Mouse (Mus musculus) neural tube, embryonic 15.5 days (tissue): Measurements from ENCODE around the gene Tvp23b. TPM values are rescaled to one million over a fixed set of nuclear protein-coding genes. Genes with fewer than 3 reads are reported as not detected.

Experiments used
- ATAC-seq: fragments of 200-750 bp; cut with Nextera tagmentation; 2 replicates; pipeline ENCODE4 v1.8.0; 2017; ENCODE audit warnings: mild to moderate bottlenecking, moderate TSS enrichment, moderate library complexity; ENCODE audit not compliant: low FRiP score
- H3K27ac ChIP-seq: fragments of 300-500 bp; sonication (generic); replicated peaks from 2 replicates; pipeline ENCODE4 v1.5.1; 2015; ENCODE audit warnings: mild to moderate bottlenecking, inconsistent platforms
- H3K27me3 ChIP-seq: fragments of 300-500 bp; sonication (generic); replicated peaks from 2 replicates; pipeline ENCODE4 v1.6.1; 2015; ENCODE audit warnings: inconsistent platforms
- H3K36me3 ChIP-seq: fragments of 300-500 bp; sonication (generic); 2 replicates; pipeline ENCODE4 v1.6.1; 2015; ENCODE audit warnings: inconsistent platforms
- H3K4me1 ChIP-seq: fragments of 300-500 bp; sonication (generic); 2 replicates; pipeline ENCODE4 v1.6.1; 2015; ENCODE audit warnings: inconsistent platforms
- H3K4me2 ChIP-seq: fragments of 300-500 bp; sonication (generic); 2 replicates; pipeline ENCODE4 v1.6.1; 2015; ENCODE audit warnings: inconsistent platforms, mild to moderate bottlenecking, moderate library complexity
- H3K4me3 ChIP-seq: fragments of 300-500 bp; sonication (generic); replicated peaks from 2 replicates; pipeline ENCODE4 v1.5.1; 2015; ENCODE audit warnings: mild to moderate bottlenecking, inconsistent platforms
- H3K9ac ChIP-seq: fragments of 300-500 bp; sonication (generic); replicated peaks from 2 replicates; pipeline ENCODE4 v1.6.1; 2015; ENCODE audit warnings: mild to moderate bottlenecking, inconsistent platforms
- H3K9me3 ChIP-seq: fragments of 300-500 bp; sonication (generic); replicated peaks from 2 replicates; pipeline ENCODE4 v1.6.1; 2016; ENCODE audit warnings: inconsistent platforms
- WGBS: fragments of 180-500 bp; shearing (Covaris S2); methylation state at CpG from one replicate; pipeline ENCODE4 v1.1.7; 2015; ENCODE audit warnings: mixed read lengths; 5-methylcytosine and 5-hydroxymethylcytosine counted together
- polyA plus RNA-seq: library from polyadenylated mRNA; unstranded; fragments of >200 nt; fragmentation: Nextera tagmentation; extraction: Ambion mirVana; gene quantifications from 2 replicates; pipeline ENCODE4 v1.2.1, GENCODE M21; 2015

Tvp23b gene
- polyA plus RNA-seq, 1 experiment from 2014 or later, result 55.4 TPM

GRCm38 (mm10) chr11:62921052-62921977 lies 42.1 kb downstream of the Tvp23b start:
- Histone ChIP-seq H3K9ac (no peak overlapping the region), H3K9me3 (no peaks in the 10 kb centered on the region), H3K27ac (peak overlapping the region; percentile 77), H3K4me2 (peak overlapping the region; percentile 48), H3K27me3 (no peaks in the 10 kb centered on the region), H3K4me3 (peak overlapping the region; percentile 35), H3K4me1 (peaks cover 14% of the 10 kb centered on the region; the same call in 1 of the 2 replicates), H3K36me3 (no peaks in the 10 kb centered on the region)
- 31% methylated on average over 25 of the region's 25 CpGs for WGBS
- peak; percentile 94 for ATAC-seq

GRCm38 (mm10) chr11:62924091-62924761 lies 45.0 kb downstream of the Tvp23b start:
- Histone ChIP-seq H3K4me2 (no peak overlapping the region), H3K4me1 (peaks cover 14% of the 10 kb centered on the region; the same call in 1 of the 2 replicates), H3K27ac (no peak overlapping the region), H3K9ac (no peak overlapping the region), H3K36me3 (no peaks in the 10 kb centered on the region), H3K4me3 (no peak overlapping the region), H3K27me3 (no peaks in the 10 kb centered on the region), H3K9me3 (no peaks in the 10 kb centered on the region)
- WGBS, result 87% methylated on average over 6 of the region's 6 CpGs
- no peak for ATAC-seq

GRCm38 (mm10) chr11:62929799-62930198 lies 50.5 kb downstream of the Tvp23b start:
- 54% methylated on average over 3 of the region's 3 CpGs for WGBS
- H3K4me1 ChIP-seq, result no peaks in the 10 kb centered on the region
- no peaks in the 10 kb centered on the region for H3K27me3 ChIP-seq
- H3K9me3 ChIP-seq, result no peaks in the 10 kb centered on the region
- H3K4me2 ChIP-seq, result no peak overlapping the region
- no peak for ATAC-seq
- no peak overlapping the region for H3K27ac ChIP-seq
- no peak overlapping the region for H3K4me3 ChIP-seq
- no peaks in the 10 kb centered on the region for H3K36me3 ChIP-seq
- no peak overlapping the region for H3K9ac ChIP-seq

- Histone ChIP-seq H3K27me3 (no peaks in the 10 kb centered on the region), H3K36me3 (no peaks in the 10 kb centered on the region), H3K9me3 (no peaks in the 10 kb centered on the region), H3K4me1 (no peaks in the 10 kb centered on the region), H3K9ac (no peak overlapping the region), H3K4me2 (no peak overlapping the region), H3K4me3 (no peak overlapping the region), H3K27ac (no peak overlapping the region)
- WGBS, result 92% methylated on average over 4 of the region's 4 CpGs
- no peak for ATAC-seq
Measured at GRCm38 (mm10) chr11:62930574-62930973, 51.3 kb downstream of the Tvp23b start.

GRCm38 (mm10) chr11:62931141-62931540 lies 51.9 kb downstream of the Tvp23b start:
- no peak for ATAC-seq
- Histone ChIP-seq H3K4me1 (no peaks in the 10 kb centered on the region), H3K9me3 (no peaks in the 10 kb centered on the region), H3K4me2 (no peak overlapping the region), H3K27ac (no peak overlapping the region), H3K9ac (no peak overlapping the region), H3K36me3 (no peaks in the 10 kb centered on the region), H3K4me3 (no peak overlapping the region), H3K27me3 (no peaks in the 10 kb centered on the region)
- WGBS, result 82% methylated on average over 5 of the region's 5 CpGs

- no peaks in the 10 kb centered on the region for H3K27me3 ChIP-seq
Measured at GRCm38 (mm10) chr11:62933099-62933498, 53.8 kb downstream of the Tvp23b start.

GRCm38 (mm10) chr11:62934795-62935514 lies 55.7 kb downstream of the Tvp23b start:
- Histone ChIP-seq H3K4me1 (no peaks in the 10 kb centered on the region), H3K4me3 (no peak overlapping the region), H3K9ac (no peak overlapping the region), H3K4me2 (no peak overlapping the region), H3K27ac (no peak overlapping the region), H3K27me3 (no peaks in the 10 kb centered on the region), H3K36me3 (no peaks in the 10 kb centered on the region), H3K9me3 (no peaks in the 10 kb centered on the region)
- 89% methylated on average over 11 of the region's 11 CpGs for WGBS
- ATAC-seq, result no peak

More at GRCm38 (mm10) chr11:62933099-62933498, 53.8 kb downstream of the Tvp23b start:
- no peak for ATAC-seq
- no peak overlapping the region for H3K4me2 ChIP-seq
- no peaks in the 10 kb centered on the region for H3K4me1 ChIP-seq
- no peak overlapping the region for H3K27ac ChIP-seq
- WGBS, result 89% methylated on average over 9 of the region's 9 CpGs
- no peaks in the 10 kb centered on the region for H3K9me3 ChIP-seq
- H3K4me3 ChIP-seq, result no peak overlapping the region
- H3K36me3 ChIP-seq, result no peaks in the 10 kb centered on the region
- H3K9ac ChIP-seq, result no peak overlapping the region

GRCm38 (mm10) chr11:62937986-62938385 lies 58.7 kb downstream of the Tvp23b start:
- no peak for ATAC-seq
- Histone ChIP-seq H3K9ac (no peak overlapping the region), H3K27me3 (no peaks in the 10 kb centered on the region), H3K4me1 (no peaks in the 10 kb centered on the region), H3K36me3 (no peaks in the 10 kb centered on the region), H3K4me2 (no peak overlapping the region), H3K27ac (no peak overlapping the region), H3K4me3 (no peak overlapping the region), H3K9me3 (no peaks in the 10 kb centered on the region)
- 92% methylated on average over 6 of the region's 6 CpGs for WGBS

- no peaks in the 10 kb centered on the region for H3K27me3 ChIP-seq
- 61% methylated on average over 5 of the region's 5 CpGs for WGBS
- ATAC-seq, result no peak
Measured at GRCm38 (mm10) chr11:62938921-62939320, 59.7 kb downstream of the Tvp23b start.

GRCm38 (mm10) chr11:62940176-62940575 lies 60.9 kb downstream of the Tvp23b start:
- Histone ChIP-seq H3K9me3 (no peaks in the 10 kb centered on the region), H3K9ac (no peak overlapping the region), H3K27me3 (no peaks in the 10 kb centered on the region), H3K36me3 (no peaks in the 10 kb centered on the region), H3K4me1 (no peaks in the 10 kb centered on the region), H3K27ac (no peak overlapping the region), H3K4me3 (no peak overlapping the region), H3K4me2 (no peak overlapping the region)
- 91% methylated on average over 3 of the region's 3 CpGs for WGBS
- no peak for ATAC-seq

More at GRCm38 (mm10) chr11:62938921-62939320, 59.7 kb downstream of the Tvp23b start:
- no peak overlapping the region for H3K9ac ChIP-seq
- H3K9me3 ChIP-seq, result no peaks in the 10 kb centered on the region
- H3K4me1 ChIP-seq, result no peaks in the 10 kb centered on the region
- no peaks in the 10 kb centered on the region for H3K36me3 ChIP-seq
- H3K4me3 ChIP-seq, result no peak overlapping the region
- no peak overlapping the region for H3K4me2 ChIP-seq
- no peak overlapping the region for H3K27ac ChIP-seq

GRCm38 (mm10) chr11:62943538-62943937 lies 64.3 kb downstream of the Tvp23b start:
- no peak overlapping the region for H3K27ac ChIP-seq
- H3K4me1 ChIP-seq, result no peaks in the 10 kb centered on the region
- no peaks in the 10 kb centered on the region for H3K9me3 ChIP-seq
- H3K4me2 ChIP-seq, result no peak overlapping the region
- ATAC-seq, result no peak
- no peak overlapping the region for H3K4me3 ChIP-seq
- H3K9ac ChIP-seq, result no peak overlapping the region
- H3K27me3 ChIP-seq, result no peaks in the 10 kb centered on the region
- WGBS, result 83% methylated on average over 6 of the region's 6 CpGs
- no peaks in the 10 kb centered on the region for H3K36me3 ChIP-seq
